Mouse (Mus musculus): ENCODE data around the gene Bcar3. TPM values are rescaled to one million over a fixed set of nuclear protein-coding genes. Genes with fewer than 3 reads are reported as not detected.
A peak's percentile ranks its signal among the peaks of the same experiment; 100 is the strongest.

Gene Bcar3
- polyA plus RNA-seq, 1 experiment from 2014 or later = 15.9 TPM

- Histone ChIP-seq H3K4me3 (ENCODE audit: low read length) (no peak overlapping the region), H3K4me1 (ENCODE audit: insufficient read depth, low read length) (peaks cover 17% of the 10 kb centered on the region), H3K27me3 (ENCODE audit: insufficient read depth, low read length) (no peaks in the 10 kb centered on the region), H3K9me3 (ENCODE audit: low read length) (no peaks in the 10 kb centered on the region), H3K36me3 (ENCODE audit: insufficient read depth, low read length) (no peaks in the 10 kb centered on the region), H3K9ac (replicated peaks; ENCODE audit: low read length) (no peak overlapping the region), H3K27ac (ENCODE audit: low read length) (0 out of 2 replicates have a peak overlapping the region, but pooled peaks have one; percentile 22), H3K4me2 (replicated peaks; ENCODE audit: low read depth, low read length) (no peak overlapping the region)
- WGBS = 37% methylated on average over 4 of the region's 4 CpGs
- no peak; the same call in 1 of the 2 replicates for ATAC-seq (ENCODE audit: low FRiP score, low TSS enrichment)
These were observed 39.6 kb downstream of the Bcar3 start for GRCm38 (mm10) chr3:122333493-122333892.

GRCm38 (mm10) chr3:122333902-122334301 is 40.0 kb downstream of the Bcar3 start:
- no peak overlapping the region for H3K4me3 ChIP-seq (ENCODE audit: low read length)
- 33% methylated on average over 7 of the region's 7 CpGs for WGBS
- H3K36me3 ChIP-seq (ENCODE audit: insufficient read depth, low read length) = no peaks in the 10 kb centered on the region
- H3K27me3 ChIP-seq (ENCODE audit: insufficient read depth, low read length) = no peaks in the 10 kb centered on the region
- H3K4me1 ChIP-seq (ENCODE audit: insufficient read depth, low read length) = peaks cover 17% of the 10 kb centered on the region
- no peak for ATAC-seq (ENCODE audit: low FRiP score, low TSS enrichment)
- no peak overlapping the region for H3K4me2 ChIP-seq (replicated peaks; ENCODE audit: low read depth, low read length)
- H3K27ac ChIP-seq (ENCODE audit: low read length) = peak overlapping the region; percentile 22; the same call in 1 of the 2 replicates
- no peak overlapping the region for H3K9ac ChIP-seq (replicated peaks; ENCODE audit: low read length)
- no peaks in the 10 kb centered on the region for H3K9me3 ChIP-seq (ENCODE audit: low read length)

- Histone ChIP-seq H3K9me3 (ENCODE audit: low read length) (no peaks in the 10 kb centered on the region), H3K9ac (replicated peaks; ENCODE audit: low read length) (no peak overlapping the region), H3K36me3 (ENCODE audit: insufficient read depth, low read length) (no peaks in the 10 kb centered on the region), H3K4me2 (replicated peaks; ENCODE audit: low read depth, low read length) (no peak overlapping the region), H3K27ac (ENCODE audit: low read length) (peak overlapping the region; percentile 22; the same call in 1 of the 2 replicates), H3K4me3 (ENCODE audit: low read length) (no peak overlapping the region), H3K27me3 (ENCODE audit: insufficient read depth, low read length) (no peaks in the 10 kb centered on the region), H3K4me1 (ENCODE audit: insufficient read depth, low read length) (peaks cover 17% of the 10 kb centered on the region)
- WGBS = 34% methylated on average over 7 of the region's 7 CpGs
- ATAC-seq (ENCODE audit: low FRiP score, low TSS enrichment) = no peak
These were observed 40.4 kb downstream of the Bcar3 start for GRCm38 (mm10) chr3:122334375-122334774.

- H3K4me3 ChIP-seq (ENCODE audit: low read length) = no peak overlapping the region
- ATAC-seq (ENCODE audit: low FRiP score, low TSS enrichment) = no peak
These were observed 42.1 kb downstream of the Bcar3 start for GRCm38 (mm10) chr3:122336030-122336429.

GRCm38 (mm10) chr3:122337992-122338391 is 44.1 kb downstream of the Bcar3 start:
- Histone ChIP-seq H3K9ac (replicated peaks; ENCODE audit: low read length) (no peak overlapping the region), H3K4me3 (ENCODE audit: low read length) (no peak overlapping the region), H3K9me3 (ENCODE audit: low read length) (no peaks in the 10 kb centered on the region), H3K4me2 (replicated peaks; ENCODE audit: low read depth, low read length) (no peak overlapping the region), H3K4me1 (ENCODE audit: insufficient read depth, low read length) (peaks cover 16% of the 10 kb centered on the region), H3K27me3 (ENCODE audit: insufficient read depth, low read length) (no peaks in the 10 kb centered on the region), H3K27ac (ENCODE audit: low read length) (no peak overlapping the region), H3K36me3 (ENCODE audit: insufficient read depth, low read length) (no peaks in the 10 kb centered on the region)
- ATAC-seq (ENCODE audit: low FRiP score, low TSS enrichment) = no peak
- 58% methylated on average over 5 of the region's 5 CpGs for WGBS

More at GRCm38 (mm10) chr3:122336030-122336429, 42.1 kb downstream of the Bcar3 start:
- Histone ChIP-seq H3K27ac (ENCODE audit: low read length) (no peak overlapping the region), H3K4me2 (replicated peaks; ENCODE audit: low read depth, low read length) (no peak overlapping the region), H3K36me3 (ENCODE audit: insufficient read depth, low read length) (no peaks in the 10 kb centered on the region), H3K9ac (replicated peaks; ENCODE audit: low read length) (no peak overlapping the region), H3K27me3 (ENCODE audit: insufficient read depth, low read length) (no peaks in the 10 kb centered on the region), H3K4me1 (ENCODE audit: insufficient read depth, low read length) (peaks cover 17% of the 10 kb centered on the region), H3K9me3 (ENCODE audit: low read length) (no peaks in the 10 kb centered on the region)
- 91% methylated on average over 4 of the region's 4 CpGs for WGBS

- H3K4me1 ChIP-seq (ENCODE audit: insufficient read depth, low read length) = peaks cover 7% of the 10 kb centered on the region
- H3K27me3 ChIP-seq (ENCODE audit: insufficient read depth, low read length) = no peaks in the 10 kb centered on the region
- no peak overlapping the region for H3K9ac ChIP-seq (replicated peaks; ENCODE audit: low read length)
- no peak overlapping the region for H3K4me2 ChIP-seq (replicated peaks; ENCODE audit: low read depth, low read length)
- no peak overlapping the region for H3K4me3 ChIP-seq (ENCODE audit: low read length)
- H3K36me3 ChIP-seq (ENCODE audit: insufficient read depth, low read length) = no peaks in the 10 kb centered on the region
- no peak overlapping the region for H3K27ac ChIP-seq (ENCODE audit: low read length)
- WGBS = 85% methylated on average over 7 of the region's 7 CpGs
- no peaks in the 10 kb centered on the region for H3K9me3 ChIP-seq (ENCODE audit: low read length)
- ATAC-seq (ENCODE audit: low FRiP score, low TSS enrichment) = peak; percentile 16; the same call in 1 of the 2 replicates
These were observed 45.0 kb downstream of the Bcar3 start for GRCm38 (mm10) chr3:122338897-122339296.

- Histone ChIP-seq H3K4me2 (replicated peaks; ENCODE audit: low read depth, low read length) (no peak overlapping the region), H3K9ac (replicated peaks; ENCODE audit: low read length) (no peak overlapping the region), H3K9me3 (ENCODE audit: low read length) (no peaks in the 10 kb centered on the region), H3K4me1 (ENCODE audit: insufficient read depth, low read length) (no peaks in the 10 kb centered on the region), H3K36me3 (ENCODE audit: insufficient read depth, low read length) (no peaks in the 10 kb centered on the region), H3K4me3 (ENCODE audit: low read length) (no peak overlapping the region), H3K27me3 (ENCODE audit: insufficient read depth, low read length) (no peaks in the 10 kb centered on the region), H3K27ac (ENCODE audit: low read length) (no peak overlapping the region)
- 68% methylated on average over 13 of the region's 13 CpGs for WGBS
- no peak for ATAC-seq (ENCODE audit: low FRiP score, low TSS enrichment)
These were observed 46.5 kb downstream of the Bcar3 start for GRCm38 (mm10) chr3:122340135-122341068.

- Histone ChIP-seq H3K27ac (ENCODE audit: low read length) (no peak overlapping the region), H3K4me1 (ENCODE audit: insufficient read depth, low read length) (no peaks in the 10 kb centered on the region), H3K27me3 (ENCODE audit: insufficient read depth, low read length) (peaks cover 3% of the 10 kb centered on the region; the same call in 1 of the 2 replicates), H3K4me3 (ENCODE audit: low read length) (no peak overlapping the region), H3K9ac (replicated peaks; ENCODE audit: low read length) (no peak overlapping the region), H3K9me3 (ENCODE audit: low read length) (no peaks in the 10 kb centered on the region), H3K36me3 (ENCODE audit: insufficient read depth, low read length) (no peaks in the 10 kb centered on the region), H3K4me2 (replicated peaks; ENCODE audit: low read depth, low read length) (no peak overlapping the region)
- ATAC-seq (ENCODE audit: low FRiP score, low TSS enrichment) = no peak
- WGBS = 66% methylated on average over 9 of the region's 9 CpGs
These were observed 49.5 kb downstream of the Bcar3 start for GRCm38 (mm10) chr3:122343437-122343853.

GRCm38 (mm10) chr3:122344350-122344749 is 50.4 kb downstream of the Bcar3 start:
- no peak overlapping the region for H3K9ac ChIP-seq (replicated peaks; ENCODE audit: low read length)
- no peak for ATAC-seq (ENCODE audit: low FRiP score, low TSS enrichment)
- no peaks in the 10 kb centered on the region for H3K9me3 ChIP-seq (ENCODE audit: low read length)
- H3K4me1 ChIP-seq (ENCODE audit: insufficient read depth, low read length) = no peaks in the 10 kb centered on the region
- peaks cover 3% of the 10 kb centered on the region; the same call in 1 of the 2 replicates for H3K27me3 ChIP-seq (ENCODE audit: insufficient read depth, low read length)
- H3K36me3 ChIP-seq (ENCODE audit: insufficient read depth, low read length) = no peaks in the 10 kb centered on the region
- no peak overlapping the region for H3K27ac ChIP-seq (ENCODE audit: low read length)
- WGBS = 76% methylated on average over 5 of the region's 5 CpGs
- H3K4me2 ChIP-seq (replicated peaks; ENCODE audit: low read depth, low read length) = no peak overlapping the region
- H3K4me3 ChIP-seq (ENCODE audit: low read length) = no peak overlapping the region

- Histone ChIP-seq H3K27me3 (ENCODE audit: insufficient read depth, low read length) (peaks cover 3% of the 10 kb centered on the region; the same call in 1 of the 2 replicates), H3K4me1 (ENCODE audit: insufficient read depth, low read length) (no peaks in the 10 kb centered on the region), H3K36me3 (ENCODE audit: insufficient read depth, low read length) (no peaks in the 10 kb centered on the region), H3K4me3 (ENCODE audit: low read length) (no peak overlapping the region), H3K27ac (ENCODE audit: low read length) (no peak overlapping the region), H3K9ac (replicated peaks; ENCODE audit: low read length) (no peak overlapping the region), H3K4me2 (replicated peaks; ENCODE audit: low read depth, low read length) (no peak overlapping the region), H3K9me3 (ENCODE audit: low read length) (no peaks in the 10 kb centered on the region)
- WGBS = 89% methylated on average over 1 of the region's 1 CpGs
- no peak for ATAC-seq (ENCODE audit: low FRiP score, low TSS enrichment)
These were observed 52.1 kb downstream of the Bcar3 start for GRCm38 (mm10) chr3:122345977-122346472.

Data from kidney, embryonic 16.5 days (tissue).